Mouse (Mus musculus) megakaryocyte, embryonic 14.5 days (primary cell): Measurements from ENCODE around the gene Acaa1a.

Source experiments
- FLI1 ChIP-seq: IDR thresholded peaks from 2 replicates; pipeline ENCODE4 v1.6.1; 2012; ENCODE audit warnings: low read length, inconsistent platforms, mixed read lengths
- GATA1 ChIP-seq: IDR thresholded peaks from 3 replicates; pipeline ENCODE4 v1.6.1; 2012; ENCODE audit warnings: mixed read lengths, low read length, inconsistent platforms, borderline replicate concordance

DNA sequence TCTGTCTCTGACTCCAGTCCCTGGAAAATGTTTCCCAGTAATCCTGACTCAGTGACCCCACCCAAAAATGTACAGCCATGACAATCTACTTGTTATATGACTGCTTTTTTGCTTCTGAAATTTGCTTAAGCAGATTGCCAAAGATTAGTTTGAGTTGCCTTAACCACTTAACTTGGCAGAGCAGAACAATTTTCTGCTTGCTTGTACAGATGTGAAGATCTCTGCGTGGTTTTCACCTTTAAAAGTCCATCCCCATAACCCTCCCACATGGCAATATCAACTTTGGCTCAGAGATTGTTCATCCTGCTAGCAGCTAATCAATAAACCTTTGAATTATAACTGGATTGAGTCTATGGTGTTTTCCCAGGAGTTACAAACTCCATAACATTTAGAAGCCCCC lies 30.4 kb upstream of the Acaa1a start:
- TF ChIP-seq GATA1, result no peak
- no peak for TF ChIP-seq FLI1
